Mouse (Mus musculus) neural tube, embryonic 14.5 days (tissue): Measurements from ENCODE around the gene 2410137M14Rik. TPM values are rescaled to one million over a fixed set of nuclear protein-coding genes. Genes with fewer than 3 reads are reported as not detected.

Experiments used
- ATAC-seq: fragments of 200-750 bp; cut with Nextera tagmentation; 2 replicates; pipeline ENCODE4 v1.8.0; 2017; ENCODE audit warnings: low read depth, mild to moderate bottlenecking, moderate TSS enrichment, moderate library complexity
- H3K27ac ChIP-seq: fragments of 300-500 bp; sonication (generic); 2 replicates; pipeline ENCODE4 v1.5.1; 2014; ENCODE audit warnings: low read depth, mild to moderate bottlenecking, control low read depth, low read length, moderate library complexity, mixed read lengths
- H3K27me3 ChIP-seq: fragments of 300-500 bp; sonication (generic); 2 replicates; pipeline ENCODE4 v1.6.1; 2014; ENCODE audit warnings: low read length; ENCODE audit not compliant: control insufficient read depth, insufficient read depth
- H3K36me3 ChIP-seq: fragments of 300-500 bp; sonication (generic); 2 replicates; pipeline ENCODE4 v1.6.1; 2014; ENCODE audit warnings: low read length, mixed read lengths; ENCODE audit not compliant: control insufficient read depth, insufficient read depth
- H3K4me1 ChIP-seq: fragments of 300-500 bp; sonication (generic); 2 replicates; pipeline ENCODE4 v1.6.1; 2014; ENCODE audit warnings: low read length; ENCODE audit not compliant: control insufficient read depth, insufficient read depth
- H3K4me2 ChIP-seq: fragments of 300-500 bp; sonication (generic); 2 replicates; pipeline ENCODE4 v1.6.1; 2014; ENCODE audit warnings: mild to moderate bottlenecking, low read depth, low read length, control low read depth
- H3K4me3 ChIP-seq: fragments of 300-500 bp; sonication (generic); 2 replicates; pipeline ENCODE4 v1.5.1; 2014; ENCODE audit warnings: low read depth, low read length, control low read depth, mixed read lengths
- H3K9ac ChIP-seq: fragments of 300-500 bp; sonication (generic); replicated peaks from 2 replicates; pipeline ENCODE4 v1.6.1; 2014; ENCODE audit warnings: low read depth, mild to moderate bottlenecking, control low read depth, low read length, mixed read lengths
- H3K9me3 ChIP-seq: fragments of 300-500 bp; sonication (generic); 2 replicates; pipeline ENCODE4 v1.6.1; 2016; ENCODE audit warnings: low read length; ENCODE audit not compliant: control insufficient read depth
- WGBS: fragments of 180-500 bp; shearing (Covaris S2); extraction: QIAGEN DNeasy Blood & Tissue Kit; methylation state at CpG from one replicate; pipeline ENCODE4 v1.1.7; 2014; 5-methylcytosine and 5-hydroxymethylcytosine counted together
- polyA plus RNA-seq: library from polyadenylated mRNA; unstranded; fragments of >200 nt; fragmentation: Nextera tagmentation; extraction: Ambion mirVana; gene quantifications from 2 replicates; pipeline ENCODE4 v1.2.1, GENCODE M21; 2014

Gene 2410137M14Rik
- polyA plus RNA-seq, 1 experiment from 2014 or later = 0.32 TPM

DNA sequence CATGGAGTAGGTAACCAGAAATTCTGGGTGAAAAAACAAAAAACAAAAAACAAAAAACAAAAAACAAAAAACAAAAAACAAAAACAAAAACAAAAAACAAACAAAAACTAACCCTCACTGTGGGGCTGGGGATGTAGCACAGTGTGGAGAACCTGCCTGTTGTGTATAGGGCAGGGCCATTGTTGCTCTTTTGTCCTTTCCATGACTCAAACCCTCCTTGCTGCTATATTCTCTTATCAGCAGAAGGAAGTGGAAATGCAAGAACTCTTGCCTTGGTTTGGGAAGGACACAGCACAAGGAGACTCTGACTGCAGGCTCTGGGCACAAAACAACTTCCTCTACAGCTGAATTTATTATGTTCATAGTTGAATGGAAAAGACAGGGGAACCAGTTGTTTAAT, 35.3 kb upstream of the 2410137M14Rik start:
- no peak overlapping the region for H3K4me3 ChIP-seq
- no peak overlapping the region for H3K9ac ChIP-seq
- H3K27me3 ChIP-seq = no peaks in the 10 kb centered on the region
- no peak overlapping the region for H3K4me2 ChIP-seq
- peaks cover 2% of the 10 kb centered on the region; the same call in 1 of the 2 replicates for H3K36me3 ChIP-seq
- no peak overlapping the region for H3K27ac ChIP-seq
- no peaks in the 10 kb centered on the region for H3K9me3 ChIP-seq
- no peak for ATAC-seq
- H3K4me1 ChIP-seq = no peaks in the 10 kb centered on the region

DNA sequence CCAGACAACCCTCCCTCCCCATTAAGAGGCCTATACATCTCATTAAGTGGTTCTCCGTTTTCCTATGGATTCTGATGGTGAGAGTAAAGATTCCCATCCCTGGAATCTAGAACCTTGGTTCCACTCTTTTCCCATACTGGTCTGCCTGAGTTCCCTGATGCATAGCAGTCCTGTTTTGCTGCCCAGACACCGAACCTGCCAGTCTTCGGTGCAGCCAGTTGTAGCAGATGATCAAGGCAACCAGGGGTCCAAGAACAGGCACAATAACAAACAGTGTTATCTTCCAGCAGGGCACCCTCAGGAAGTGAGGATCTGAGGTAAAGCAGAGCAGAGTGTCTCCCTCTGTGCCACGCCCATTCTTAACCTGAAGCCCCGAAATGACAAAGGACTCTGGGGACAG, 31.1 kb upstream of the 2410137M14Rik start:
- no peaks in the 10 kb centered on the region for H3K4me1 ChIP-seq
- no peak overlapping the region for H3K4me3 ChIP-seq
- WGBS = 78% methylated on average over 5 of the region's 5 CpGs
- H3K9me3 ChIP-seq = no peaks in the 10 kb centered on the region
- no peak overlapping the region for H3K4me2 ChIP-seq
- H3K27me3 ChIP-seq = no peaks in the 10 kb centered on the region
- no peak overlapping the region for H3K27ac ChIP-seq
- no peak for ATAC-seq
- no peak overlapping the region for H3K9ac ChIP-seq
- peaks cover 26% of the 10 kb centered on the region for H3K36me3 ChIP-seq

DNA sequence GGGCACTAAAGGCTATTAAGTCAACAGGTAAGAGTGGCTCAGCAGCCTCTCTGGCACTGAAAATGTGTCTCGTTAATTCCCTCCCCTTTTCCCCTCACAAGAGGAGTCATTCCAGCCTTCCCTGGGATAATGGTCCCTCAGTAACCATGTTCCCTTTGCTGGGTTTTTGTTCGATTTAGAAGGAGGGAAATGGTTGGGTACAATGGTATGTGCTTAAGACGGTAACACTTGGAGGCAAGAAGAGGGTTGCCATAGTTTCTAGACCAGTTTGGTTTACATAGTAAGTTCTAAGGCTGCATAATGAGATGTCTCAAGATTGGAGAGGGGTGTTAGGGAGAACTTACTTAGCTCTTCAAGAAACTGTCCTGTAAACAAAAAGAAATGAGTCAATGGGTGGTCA, 30.7 kb upstream of the 2410137M14Rik start:
- no peak for ATAC-seq
- H3K36me3 ChIP-seq = peaks cover 31% of the 10 kb centered on the region
- no peak overlapping the region for H3K27ac ChIP-seq
- no peaks in the 10 kb centered on the region for H3K9me3 ChIP-seq
- no peak overlapping the region for H3K9ac ChIP-seq
- H3K4me3 ChIP-seq = no peak overlapping the region
- H3K27me3 ChIP-seq = no peaks in the 10 kb centered on the region
- 87% methylated on average over 3 of the region's 3 CpGs for WGBS
- no peaks in the 10 kb centered on the region for H3K4me1 ChIP-seq
- no peak overlapping the region for H3K4me2 ChIP-seq

DNA sequence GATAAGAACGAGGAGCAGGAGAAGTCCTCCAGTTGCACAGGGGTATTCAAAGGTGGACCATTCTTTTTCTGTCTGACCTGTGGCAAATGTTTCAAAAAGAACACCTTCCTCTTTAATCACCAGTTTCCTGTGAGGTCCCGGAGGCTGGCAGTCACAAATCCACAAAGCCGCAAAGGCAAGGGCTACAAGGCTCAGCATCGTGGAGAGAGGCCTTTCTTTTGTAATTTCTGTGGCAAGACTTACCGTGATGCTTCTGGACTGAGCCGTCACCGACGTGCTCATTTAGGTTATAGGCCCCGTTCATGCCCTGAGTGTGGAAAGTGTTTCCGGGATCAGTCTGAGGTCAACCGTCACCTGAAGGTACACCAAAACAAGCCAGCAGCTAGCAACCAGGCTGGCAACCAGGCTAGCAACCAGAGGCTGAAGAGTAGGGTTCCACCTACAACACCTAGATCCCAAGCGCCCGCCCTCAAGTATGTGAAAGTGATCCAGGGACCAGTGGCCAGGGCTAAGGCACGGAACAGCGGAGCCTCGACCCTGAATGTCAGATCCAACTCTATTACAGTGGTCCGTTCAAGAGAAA, 28.5 kb upstream of the 2410137M14Rik start:
- no peak for ATAC-seq
- 94% methylated on average over 17 of the region's 17 CpGs for WGBS
- no peaks in the 10 kb centered on the region for H3K9me3 ChIP-seq
- no peak overlapping the region for H3K4me2 ChIP-seq
- peaks cover 43% of the 10 kb centered on the region for H3K36me3 ChIP-seq
- no peaks in the 10 kb centered on the region for H3K27me3 ChIP-seq
- H3K9ac ChIP-seq = no peak overlapping the region
- no peak overlapping the region for H3K27ac ChIP-seq
- H3K4me1 ChIP-seq = no peaks in the 10 kb centered on the region
- H3K4me3 ChIP-seq = no peak overlapping the region

DNA sequence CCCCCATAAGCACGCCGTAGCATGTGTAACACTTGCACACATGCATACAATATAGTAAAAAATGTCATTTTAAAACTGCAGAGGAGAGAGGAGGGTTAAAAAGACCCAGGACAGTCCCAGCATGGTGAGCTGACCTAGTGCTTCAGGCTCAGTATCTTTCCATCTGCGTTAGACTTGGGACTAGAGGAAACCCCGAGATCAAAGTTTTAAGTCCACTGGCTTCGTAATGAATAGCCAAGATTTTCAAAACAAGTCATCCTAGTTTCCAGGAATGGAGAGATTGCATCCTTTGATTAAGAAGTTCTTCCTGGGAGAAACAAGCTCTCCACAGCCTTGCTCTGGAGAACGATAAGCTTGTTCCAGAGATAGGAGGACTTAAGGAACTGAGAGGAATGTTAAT, 27.1 kb upstream of the 2410137M14Rik start:
- no peaks in the 10 kb centered on the region for H3K27me3 ChIP-seq
- WGBS = 98% methylated on average over 6 of the region's 6 CpGs
- no peak overlapping the region for H3K4me3 ChIP-seq
- H3K27ac ChIP-seq = no peak overlapping the region
- no peak for ATAC-seq
- 0 out of 2 replicates have a peak, but pooled peaks cover 4% of the 10 kb centered on the region for H3K4me1 ChIP-seq
- H3K4me2 ChIP-seq = no peak overlapping the region
- H3K9me3 ChIP-seq = no peaks in the 10 kb centered on the region
- H3K9ac ChIP-seq = no peak overlapping the region
- H3K36me3 ChIP-seq = peaks cover 43% of the 10 kb centered on the region

DNA sequence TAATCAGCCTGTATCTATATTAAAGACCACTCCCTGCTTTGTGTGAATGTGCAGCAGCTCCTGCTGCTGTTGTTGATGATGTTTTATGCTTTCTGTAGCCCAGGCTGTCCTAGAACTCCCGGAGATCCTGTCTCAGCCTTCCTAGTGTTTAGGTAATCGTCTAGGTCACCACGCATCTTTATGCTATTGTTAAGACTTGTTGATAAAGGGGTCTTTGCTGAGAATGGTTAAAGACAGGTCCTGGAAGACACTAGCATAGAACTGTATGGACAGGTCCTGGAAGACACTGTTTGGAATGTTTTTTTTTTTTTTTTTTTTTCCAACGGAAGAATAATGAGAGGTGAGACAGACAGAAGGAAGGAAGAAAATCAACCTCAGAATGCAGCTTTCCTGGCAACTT, 22.3 kb upstream of the 2410137M14Rik start:
- no peaks in the 10 kb centered on the region for H3K9me3 ChIP-seq
- 25% methylated on average over 4 of the region's 4 CpGs for WGBS
- H3K4me1 ChIP-seq = 0 out of 2 replicates have a peak, but pooled peaks cover 4% of the 10 kb centered on the region
- H3K4me3 ChIP-seq = peak overlapping the region; percentile 86
- H3K27me3 ChIP-seq = no peaks in the 10 kb centered on the region
- ATAC-seq = peak; percentile 33
- peaks cover 21% of the 10 kb centered on the region for H3K36me3 ChIP-seq
- H3K9ac ChIP-seq = peak overlapping the region; percentile 96
- peak overlapping the region; percentile 61 for H3K4me2 ChIP-seq
- peak overlapping the region; percentile 94 for H3K27ac ChIP-seq

DNA sequence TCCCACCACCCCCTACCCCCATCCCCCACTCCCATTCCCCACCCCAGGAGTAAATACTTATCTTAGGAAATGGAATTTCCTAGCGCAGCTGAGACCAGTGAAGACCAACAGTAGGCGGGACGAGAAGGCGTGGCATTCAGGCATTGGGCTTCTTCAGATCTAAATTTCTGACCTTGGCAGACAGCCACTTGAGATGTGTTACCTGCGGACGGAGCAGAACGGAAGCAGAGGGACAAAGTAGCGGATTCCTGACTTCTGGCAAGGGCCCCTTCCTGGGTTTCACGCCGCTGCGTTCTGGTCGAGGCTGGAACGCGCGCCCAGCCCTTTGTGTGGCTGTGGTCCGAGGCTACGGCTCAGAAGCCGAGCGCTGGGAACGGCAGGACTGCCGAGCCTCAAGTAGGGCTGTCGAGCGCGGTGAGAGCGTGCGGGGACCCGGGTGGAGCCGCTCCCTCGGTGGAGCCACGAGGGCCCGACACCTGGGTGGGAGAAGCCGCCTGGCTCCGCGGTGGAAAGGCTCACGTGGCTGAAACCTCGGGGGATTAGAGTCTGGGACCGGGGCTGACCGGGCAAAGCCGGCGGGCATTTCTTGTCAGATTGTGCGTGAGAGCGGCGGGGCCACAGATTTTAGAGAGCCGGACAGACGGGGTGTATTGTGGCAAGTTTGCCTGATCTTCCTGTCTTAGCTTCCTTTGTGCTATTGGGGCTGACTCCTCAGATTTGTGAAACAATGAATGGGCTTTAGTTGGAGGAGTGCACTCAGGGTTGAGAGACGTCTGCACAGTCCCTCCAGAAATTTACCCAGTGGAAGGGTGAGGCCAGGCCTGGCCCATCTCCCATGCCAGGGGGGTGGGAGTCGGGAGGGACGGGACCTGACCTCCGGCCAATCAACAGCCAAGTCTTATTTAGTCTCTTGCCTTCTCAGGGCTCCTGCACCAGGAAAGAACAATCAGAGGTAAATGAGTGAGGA, 21.6 kb upstream of the 2410137M14Rik start:
- WGBS = under 1% methylated on average over 49 of the region's 49 CpGs
- Histone ChIP-seq H3K27ac (peak overlapping the region; percentile 94), H3K9me3 (no peaks in the 10 kb centered on the region), H3K4me1 (0 out of 2 replicates have a peak, but pooled peaks cover 4% of the 10 kb centered on the region), H3K27me3 (no peaks in the 10 kb centered on the region), H3K36me3 (peaks cover 20% of the 10 kb centered on the region), H3K9ac (peak overlapping the region; percentile 96), H3K4me2 (peak overlapping the region; percentile 61), H3K4me3 (peak overlapping the region; percentile 86)
- ATAC-seq = peak; percentile 91

DNA sequence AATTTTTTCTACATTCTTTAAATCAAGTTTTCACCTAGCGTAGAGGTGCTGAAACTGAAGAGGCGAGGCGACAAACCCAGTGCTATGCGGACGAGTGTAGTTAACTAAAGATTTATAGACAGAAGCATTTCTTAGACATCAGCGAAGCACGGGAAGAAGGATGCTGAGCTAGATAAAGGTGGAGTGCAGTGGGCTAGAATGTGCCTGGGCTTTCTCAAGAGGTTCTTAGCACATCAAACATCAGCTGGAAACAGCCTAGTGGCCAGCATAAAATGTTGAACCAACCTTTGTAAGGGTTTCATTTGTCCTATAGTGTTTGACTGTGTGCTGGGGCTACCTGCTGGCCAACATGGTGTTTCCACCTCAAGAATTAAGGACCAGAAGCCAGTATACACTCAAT, 19.8 kb upstream of the 2410137M14Rik start, which contains the start of gene Zfp57:
Gene Zfp57, plus strand, starts transcription at position 301 of the 400 bp plus-strand sequence.
- 93% methylated on average over 7 of the region's 7 CpGs for WGBS
- Histone ChIP-seq H3K36me3 (peaks cover 6% of the 10 kb centered on the region), H3K4me2 (peak within 1 kb of the TSS; percentile 61; the same call in 1 of the 2 replicates), H3K4me3 (peak within 1 kb of the TSS; percentile 86), H3K27ac (no peak within 1 kb of the TSS), H3K4me1 (0 out of 2 replicates have a peak, but pooled peaks cover 4% of the 10 kb centered on the region), H3K9ac (no peak within 1 kb of the TSS), H3K9me3 (no peaks in the 10 kb centered on the region), H3K27me3 (no peaks in the 10 kb centered on the region)
- ATAC-seq = no peak

DNA sequence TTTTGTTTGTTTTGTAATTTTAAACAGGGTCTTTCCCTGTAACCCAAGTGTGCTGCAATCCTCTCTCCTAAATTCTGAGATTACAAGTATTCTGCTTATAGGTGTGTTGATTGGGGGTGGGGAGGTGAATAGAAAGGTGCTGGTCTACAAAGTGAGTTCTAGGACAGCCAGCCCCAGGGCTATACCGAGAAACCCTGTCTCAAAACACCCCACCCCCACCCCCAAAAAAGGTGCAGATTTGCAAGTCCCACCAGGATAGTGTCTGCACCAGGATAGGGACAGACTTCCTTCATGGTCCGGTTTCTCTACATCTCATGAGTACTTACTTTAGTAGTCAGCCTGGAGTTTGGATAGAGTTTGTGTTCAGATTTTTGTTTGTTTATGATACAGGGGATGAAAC, 17.4 kb upstream of the 2410137M14Rik start:
- WGBS = 76% methylated on average over 2 of the region's 2 CpGs
- Histone ChIP-seq H3K27ac (no peak overlapping the region), H3K4me3 (no peak overlapping the region), H3K27me3 (no peaks in the 10 kb centered on the region), H3K36me3 (no peaks in the 10 kb centered on the region), H3K9ac (no peak overlapping the region), H3K4me2 (no peak overlapping the region), H3K9me3 (no peaks in the 10 kb centered on the region), H3K4me1 (no peaks in the 10 kb centered on the region)
- ATAC-seq = no peak
